Mouse (Mus musculus) thymus, adult 18-20 months (tissue): ENCODE results near the gene Wdr82.
A peak's percentile ranks its signal among the peaks of the same experiment; 100 is the strongest.

Experiments used
- DNase-seq, 2 experiments: peaks; one replicate each; pipeline ENCODE4 v3.0.0; 2022; ENCODE audit warnings: mixed read lengths in 2 of 2

The Wdr82 gene

GRCm38 (mm10) chr9:106170556-106171345, at the start of gene Wdr82:
Gene Wdr82 (plus strand): TSS chr9:106170928.
- DNase-seq: peak; percentile 81 to 84

GRCm38 (mm10) chr9:106123599-106123998, 47.1 kb upstream of the Wdr82 start:
- no peak for DNase-seq

GRCm38 (mm10) chr9:106126786-106127251, 43.9 kb upstream of the Wdr82 start:
- DNase-seq: no peak

- no peak for DNase-seq
Observed at GRCm38 (mm10) chr9:106129072-106129471, 41.7 kb upstream of the Wdr82 start.

GRCm38 (mm10) chr9:106130250-106130649, 40.5 kb upstream of the Wdr82 start:
- no peak for DNase-seq

- no peak for DNase-seq
Observed at GRCm38 (mm10) chr9:106137671-106138216, 33.0 kb upstream of the Wdr82 start.

GRCm38 (mm10) chr9:106139763-106140162, 31.0 kb upstream of the Wdr82 start:
- no peak for DNase-seq

GRCm38 (mm10) chr9:106141955-106142354, 28.8 kb upstream of the Wdr82 start:
- no peak for DNase-seq

GRCm38 (mm10) chr9:106144176-106144575, 26.6 kb upstream of the Wdr82 start:
- no peak for DNase-seq

GRCm38 (mm10) chr9:106145582-106145981, 25.1 kb upstream of the Wdr82 start:
- no peak for DNase-seq

GRCm38 (mm10) chr9:106147281-106147680, 23.4 kb upstream of the Wdr82 start:
- no peak for DNase-seq

GRCm38 (mm10) chr9:106147851-106148431, 22.8 kb upstream of the Wdr82 start:
- no peak for DNase-seq

GRCm38 (mm10) chr9:106148541-106149398, 22.0 kb upstream of the Wdr82 start:
- DNase-seq: no peak

- no peak for DNase-seq
Observed at GRCm38 (mm10) chr9:106149399-106149754, 21.4 kb upstream of the Wdr82 start.

- no peak for DNase-seq
Observed at GRCm38 (mm10) chr9:106154106-106154505, 16.6 kb upstream of the Wdr82 start.

GRCm38 (mm10) chr9:106156419-106156818, 14.3 kb upstream of the Wdr82 start:
- peak in 1 of 2 experiments; percentile 25 for DNase-seq

- DNase-seq: no peak
Observed at GRCm38 (mm10) chr9:106156921-106157622, 13.7 kb upstream of the Wdr82 start.

- no peak for DNase-seq
Observed at GRCm38 (mm10) chr9:106157623-106157925, 13.2 kb upstream of the Wdr82 start.

- DNase-seq: no peak
Observed at GRCm38 (mm10) chr9:106158037-106158491, 12.7 kb upstream of the Wdr82 start, which contains the start of gene Glyctk. Gene Glyctk (minus strand): TSS chr9:106158138.

- no peak for DNase-seq
Observed at GRCm38 (mm10) chr9:106159237-106159636, 11.5 kb upstream of the Wdr82 start.

GRCm38 (mm10) chr9:106159784-106160301, 10.9 kb upstream of the Wdr82 start:
- DNase-seq: peak; percentile 57 to 74

- no peak for DNase-seq
Observed at GRCm38 (mm10) chr9:106160426-106160825, 10.3 kb upstream of the Wdr82 start.
